Mouse (Mus musculus) G1E (cell line): ENCODE measurements around the gene Lrmda.

Experiments
- CTCF ChIP-seq: IDR thresholded peaks from 2 replicates; pipeline ENCODE4 v1.5.1; 2012; ENCODE audit warnings: low read depth, low read length, inconsistent platforms, mixed read lengths
- GATA2 ChIP-seq: IDR thresholded peaks from 2 replicates; pipeline ENCODE4 v1.6.1; 2012; ENCODE audit warnings: low read depth, low read length, inconsistent platforms, borderline replicate concordance

DNA sequence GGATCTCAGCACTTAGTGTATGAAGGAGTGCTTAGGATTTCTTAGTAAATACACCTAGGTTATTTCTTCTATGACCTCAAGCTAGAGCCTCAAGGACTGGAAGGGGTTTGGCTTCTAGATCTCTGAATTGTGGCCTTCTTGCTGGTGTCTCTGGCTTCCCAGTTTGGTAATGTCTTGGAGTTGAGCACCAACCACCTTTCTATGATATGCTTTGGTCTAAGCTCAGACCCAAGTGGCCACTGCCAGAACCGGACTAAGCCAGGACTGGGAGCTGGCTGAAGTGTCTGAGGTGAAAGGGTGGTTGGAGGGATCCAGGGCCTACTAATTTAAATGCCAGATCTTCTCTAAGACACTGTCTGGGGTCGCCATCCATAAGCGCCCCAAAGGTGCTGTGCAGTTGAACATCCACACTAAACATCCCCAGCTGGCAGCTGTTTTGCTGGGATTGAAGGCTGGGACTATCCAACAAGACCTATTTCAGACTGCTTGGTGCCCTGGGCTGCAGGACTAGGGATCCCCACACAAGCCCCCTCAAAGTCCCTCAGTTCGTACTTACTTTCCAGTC lies 27.1 kb upstream of the Lrmda start:
- TF ChIP-seq CTCF = no peak
- no peak for TF ChIP-seq GATA2
